Mouse (Mus musculus): ENCODE data around the gene Faah.

The Faah gene

DNA sequence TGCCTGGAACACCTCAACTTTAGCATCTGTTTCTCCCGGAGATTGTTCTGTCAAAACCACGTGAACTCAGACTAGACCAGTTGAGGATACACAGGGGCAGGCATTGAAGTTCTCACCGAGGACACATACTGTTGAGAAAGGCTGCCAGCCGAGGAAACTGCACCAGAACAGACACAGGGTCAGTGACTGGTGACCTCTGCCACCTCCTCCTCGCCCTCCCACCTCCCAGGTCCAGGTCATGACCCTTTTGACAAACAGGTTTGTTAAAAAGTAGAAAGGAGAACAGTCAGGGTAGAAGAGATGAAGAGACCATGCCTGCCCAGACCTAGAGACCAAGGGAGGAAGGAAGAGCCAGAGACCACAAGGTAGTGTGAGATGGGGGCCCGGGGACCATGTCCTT is 17.1 kb downstream of the Faah start:
- no peak for DNase-seq (ENCODE audit: low spot score in 2 of 2)

DNA sequence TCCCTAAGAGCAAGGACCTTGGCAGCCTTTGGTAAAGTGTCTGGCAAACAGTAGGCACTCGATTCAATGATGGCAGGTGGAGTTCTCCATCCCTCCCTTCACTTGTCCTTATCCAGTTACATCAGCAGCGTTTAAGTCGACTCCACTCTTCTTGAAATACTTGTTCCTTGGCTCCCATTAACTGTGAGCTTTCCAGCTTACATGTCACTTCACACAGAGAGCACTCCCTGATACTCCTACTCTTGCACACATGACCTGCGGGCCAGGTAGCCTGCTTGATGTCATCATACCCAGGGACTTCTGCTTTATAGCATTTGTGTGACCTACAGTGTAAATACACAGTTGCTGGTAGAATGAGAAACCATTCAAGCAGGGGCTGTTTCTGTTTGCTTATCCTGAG is 21.0 kb downstream of the Faah start:
- no peak for DNase-seq (ENCODE audit: low spot score in 2 of 2)

DNA sequence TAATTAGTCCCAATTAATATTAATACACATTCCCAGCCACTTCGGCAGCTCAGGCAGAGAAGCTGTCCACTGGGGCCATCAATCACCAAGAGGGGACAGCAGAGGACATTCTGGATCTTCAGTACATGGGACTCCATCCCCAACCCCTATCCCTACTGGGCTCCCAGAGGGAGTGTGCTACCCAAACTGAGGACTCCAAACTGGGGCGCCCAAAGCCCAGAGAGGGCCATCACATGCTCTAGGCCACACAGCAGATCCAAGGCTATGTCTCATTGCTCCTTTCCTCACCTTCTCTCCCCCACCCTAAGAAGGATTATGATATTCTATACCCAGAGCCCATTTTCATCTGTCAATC is 22.4 kb downstream of the Faah start:
- no peak for DNase-seq (ENCODE audit: low spot score in 2 of 2)

DNA sequence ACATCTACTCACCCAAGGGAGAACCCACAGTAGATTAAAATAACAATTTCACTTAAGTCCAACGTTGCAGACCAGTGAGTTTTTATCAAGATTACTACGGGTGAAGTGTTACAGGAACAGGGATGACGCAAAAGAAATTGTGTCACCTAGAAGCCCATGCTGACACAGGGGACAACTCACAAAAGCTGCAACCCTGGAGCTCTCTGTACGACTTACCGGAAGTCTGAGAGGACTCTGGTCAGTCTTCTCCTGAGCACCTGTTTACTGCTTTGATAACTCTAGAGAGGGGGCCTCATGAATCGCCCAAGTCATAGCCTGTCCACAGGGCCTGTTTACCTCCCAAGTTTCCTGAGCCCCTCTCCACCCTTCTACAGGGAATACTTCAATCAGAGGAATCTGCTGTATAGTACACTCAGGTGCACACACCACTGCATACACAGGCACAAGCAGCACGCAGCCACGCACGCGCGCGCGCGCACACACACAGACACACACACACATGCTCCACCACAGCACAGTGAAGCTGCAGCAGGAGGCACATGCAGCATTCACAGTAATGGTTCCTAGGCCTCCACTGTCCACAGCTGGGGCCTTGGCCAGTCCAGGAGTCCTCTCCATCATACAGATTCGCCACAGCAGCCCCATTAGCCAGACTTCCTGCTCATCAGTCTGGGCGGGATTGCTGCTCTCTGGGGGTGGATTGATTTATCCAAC is 22.9 kb downstream of the Faah start:
- DNase-seq (ENCODE audit: low spot score in 2 of 2) = no peak

DNA sequence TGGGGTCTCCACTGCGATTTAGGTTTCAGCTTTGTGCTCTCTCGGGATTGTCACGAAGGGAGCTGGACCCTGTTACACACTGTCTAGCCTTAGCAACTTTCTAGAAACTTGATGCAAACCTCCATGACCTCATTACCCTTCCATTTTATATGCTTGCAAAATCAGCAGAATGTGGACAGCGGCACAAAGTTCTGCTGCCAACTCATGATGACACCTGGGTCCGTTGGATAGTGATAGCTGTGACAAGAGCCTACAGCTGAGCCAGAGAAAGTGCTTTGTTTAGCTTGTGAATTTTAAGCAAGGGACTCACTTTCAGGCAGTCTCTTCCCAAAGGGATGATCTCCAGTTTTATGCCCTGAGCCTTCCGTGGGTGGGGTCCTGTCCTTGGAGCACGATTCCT is 28.3 kb downstream of the Faah start:
- no peak for DNase-seq (ENCODE audit: low spot score in 2 of 2)

DNA sequence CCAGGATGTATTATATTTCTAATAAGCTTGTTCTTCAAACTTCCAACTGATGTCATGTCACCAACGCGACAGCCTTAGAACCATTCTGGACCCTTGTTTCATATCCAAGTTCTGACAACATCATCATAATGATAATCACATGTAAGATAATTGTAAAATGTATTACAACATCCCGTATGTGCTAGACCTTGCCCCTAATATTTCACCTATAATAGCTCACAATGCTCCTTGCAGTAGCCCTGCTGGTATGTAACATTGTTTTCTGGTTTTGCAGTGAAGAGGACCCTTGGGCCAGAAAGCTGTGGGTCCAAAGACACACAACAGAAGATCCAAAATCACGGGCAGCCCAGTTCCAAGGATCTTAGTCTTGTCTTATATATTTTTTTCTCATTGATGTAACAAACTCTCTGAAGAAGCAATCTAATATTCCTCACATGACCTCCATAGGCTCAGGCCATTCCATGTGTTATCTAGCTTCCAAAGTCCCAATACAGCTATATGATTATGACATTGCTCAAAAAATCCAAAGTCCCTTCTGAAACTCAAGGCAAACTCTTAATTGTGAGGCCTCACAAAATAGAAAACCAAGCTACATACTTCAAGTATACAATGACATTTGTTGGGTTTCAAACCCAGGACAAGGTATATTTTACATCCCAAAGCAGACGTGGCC is 29.7 kb downstream of the Faah start:
- DNase-seq (ENCODE audit: low spot score in 2 of 2) = no peak

DNA sequence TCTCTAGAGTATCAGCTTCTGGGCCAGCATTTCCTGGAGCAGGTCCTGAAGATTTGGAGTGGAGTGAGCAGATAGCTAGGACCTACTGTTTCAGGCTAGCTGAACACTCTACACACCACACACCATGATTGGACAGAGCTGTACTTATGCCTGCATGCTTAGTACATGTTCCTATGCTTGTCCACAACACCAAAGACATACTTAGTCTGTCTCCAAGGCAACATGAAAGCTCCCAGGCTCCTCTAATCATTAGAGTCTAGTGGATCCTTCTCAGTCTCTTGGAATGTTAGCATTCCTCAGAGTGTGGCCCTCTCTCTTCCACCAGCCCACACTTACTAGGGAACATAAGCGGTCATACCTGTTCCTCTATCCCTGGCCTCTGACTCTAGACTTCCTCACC is 30.3 kb downstream of the Faah start:
- DNase-seq (ENCODE audit: low spot score in 2 of 2) = no peak

DNA sequence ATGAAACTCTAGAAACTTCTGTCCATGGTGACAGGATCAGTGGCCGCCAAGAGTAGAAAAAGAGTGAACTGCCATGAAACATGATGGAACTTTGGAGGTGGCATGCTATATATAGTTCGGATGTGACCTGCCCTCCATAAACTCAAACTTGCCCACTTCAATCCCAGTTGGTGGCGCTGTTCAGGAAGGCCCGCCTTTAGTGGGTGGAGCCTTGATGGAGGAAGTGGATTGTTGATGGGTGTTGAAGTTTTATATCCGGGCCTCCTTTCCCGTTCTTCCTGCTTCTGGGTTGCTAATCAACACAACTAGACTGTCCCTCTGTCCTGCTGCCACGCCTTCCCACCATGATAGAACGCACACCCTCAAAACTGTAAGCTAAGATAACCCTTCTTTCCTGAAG is 32.8 kb downstream of the Faah start:
- DNase-seq (ENCODE audit: low spot score in 2 of 2) = no peak

DNA sequence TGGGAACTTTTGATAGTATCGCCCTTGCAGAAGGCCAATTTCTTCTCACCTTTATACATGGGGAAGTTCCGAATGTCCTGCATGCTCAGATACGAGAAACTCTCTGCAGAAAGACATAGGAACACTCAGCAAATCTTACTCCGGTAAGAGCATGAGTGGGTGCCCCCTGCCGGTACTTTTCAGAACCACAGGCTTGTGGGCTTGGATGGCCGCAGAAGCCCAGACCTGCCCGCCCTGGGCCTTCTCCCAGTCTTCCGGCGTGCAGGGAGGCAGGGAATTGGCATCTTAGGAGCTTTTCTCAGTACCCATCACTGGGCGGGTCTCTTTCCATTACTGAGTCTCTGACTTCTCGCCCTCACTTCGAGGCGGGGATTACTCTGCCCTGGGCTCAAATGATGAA is 33.6 kb downstream of the Faah start:
- peak; percentile 49 to 71 for DNase-seq (ENCODE audit: low spot score in 2 of 2)

DNA sequence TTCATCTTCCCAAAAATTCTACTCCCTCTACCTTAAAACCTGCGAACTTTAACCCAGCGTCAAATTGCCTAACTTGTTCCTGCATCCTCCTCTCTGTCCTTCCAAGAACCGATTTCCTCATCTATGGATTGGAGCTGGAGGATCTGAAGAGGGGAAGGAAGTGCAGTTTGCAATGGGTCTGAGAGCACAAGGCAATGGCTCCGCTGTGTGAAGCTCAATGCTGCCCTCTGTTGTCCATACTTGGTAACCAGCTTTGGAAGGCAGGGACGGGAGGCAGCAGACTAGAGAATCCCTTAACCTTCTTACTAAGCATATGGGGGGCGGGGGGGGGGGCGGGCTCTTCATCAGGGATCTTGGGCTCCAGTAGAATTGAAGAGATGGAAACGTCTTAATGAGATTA is 37.0 kb downstream of the Faah start:
- peak; percentile 35 to 55 for DNase-seq (ENCODE audit: low spot score in 2 of 2)

DNA sequence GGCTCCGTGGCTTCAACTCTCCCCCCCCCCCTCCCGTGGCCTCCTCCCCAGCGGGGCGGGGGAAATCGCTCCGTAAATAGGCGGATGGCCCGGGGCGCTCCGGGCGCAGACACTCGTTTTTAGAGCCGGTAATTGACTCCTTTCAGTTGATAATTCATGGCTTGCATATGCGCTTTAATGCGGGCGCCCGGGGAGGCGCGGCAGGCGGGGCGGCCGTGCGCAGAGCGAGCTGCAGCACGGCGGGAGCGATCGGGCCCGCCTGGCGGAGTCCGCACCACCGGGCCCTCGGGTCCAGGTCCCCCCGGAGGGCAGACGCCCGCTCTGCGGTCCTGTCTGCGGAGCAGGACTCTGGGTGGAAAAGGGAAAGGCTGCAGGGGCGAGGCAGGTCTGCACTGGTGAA is 38.3 kb downstream of the Faah start:
- no peak for DNase-seq (ENCODE audit: low spot score in 2 of 2)

DNA sequence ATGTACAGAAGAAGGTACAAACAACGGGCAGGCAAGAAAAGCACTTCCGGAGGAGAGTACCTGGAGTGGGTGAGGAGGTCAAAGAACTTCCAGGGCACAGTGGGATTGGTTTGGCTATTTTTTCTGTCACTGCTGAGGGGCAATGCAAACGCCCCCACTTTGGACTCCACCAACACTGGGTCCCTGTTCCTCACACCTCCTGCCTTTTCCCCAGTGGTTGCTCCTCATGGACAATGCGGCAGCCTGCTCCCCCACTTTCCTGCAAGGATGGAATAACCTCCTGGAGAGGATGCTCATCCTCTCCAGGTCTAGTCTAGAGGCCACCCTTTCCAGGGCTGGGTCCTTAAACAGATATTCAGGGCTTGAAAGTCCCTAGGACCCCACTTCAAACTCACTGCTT is 38.8 kb downstream of the Faah start:
- no peak for DNase-seq (ENCODE audit: low spot score in 2 of 2)

DNA sequence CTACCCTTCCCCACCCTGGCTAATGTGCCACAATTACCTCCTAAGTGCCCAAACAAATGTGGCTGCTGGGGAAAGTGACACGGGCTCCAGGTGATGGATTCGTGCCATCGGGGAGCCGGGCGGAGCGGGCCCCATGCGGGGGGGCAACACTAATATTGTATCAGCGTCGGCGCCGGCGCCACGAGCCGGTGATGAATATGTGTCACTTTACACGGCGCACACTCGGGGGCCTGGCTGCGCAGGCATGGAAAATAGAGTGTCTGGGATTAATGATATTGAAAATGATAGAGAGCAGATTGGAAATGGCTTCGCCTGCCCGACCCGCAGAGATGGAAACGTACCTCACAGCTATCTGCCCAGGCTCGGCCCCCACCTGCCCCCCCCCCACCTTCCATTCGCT is 45.2 kb downstream of the Faah start:
- no peak for DNase-seq (ENCODE audit: low spot score in 2 of 2)

DNA sequence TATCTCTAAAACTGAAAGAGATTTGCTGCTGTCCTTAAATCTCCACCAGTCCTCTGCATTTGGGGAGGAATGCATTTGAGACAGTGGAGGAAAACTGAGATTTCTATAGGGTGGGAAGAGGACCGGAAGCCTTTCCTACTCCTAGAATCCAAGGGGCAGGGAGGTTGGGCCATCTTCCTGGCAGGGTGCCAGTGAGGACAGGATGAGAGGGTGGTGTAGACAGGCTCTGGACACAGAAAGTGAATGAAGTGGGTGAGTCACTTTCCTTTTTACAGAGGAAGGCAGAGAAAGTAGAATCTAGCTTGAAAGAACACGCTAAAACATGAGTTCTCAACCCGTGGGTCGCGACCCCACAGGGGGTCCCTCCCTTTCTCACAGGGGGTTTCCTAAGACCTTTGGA is 53.3 kb downstream of the Faah start:
- DNase-seq (ENCODE audit: low spot score in 2 of 2) = no peak

DNA sequence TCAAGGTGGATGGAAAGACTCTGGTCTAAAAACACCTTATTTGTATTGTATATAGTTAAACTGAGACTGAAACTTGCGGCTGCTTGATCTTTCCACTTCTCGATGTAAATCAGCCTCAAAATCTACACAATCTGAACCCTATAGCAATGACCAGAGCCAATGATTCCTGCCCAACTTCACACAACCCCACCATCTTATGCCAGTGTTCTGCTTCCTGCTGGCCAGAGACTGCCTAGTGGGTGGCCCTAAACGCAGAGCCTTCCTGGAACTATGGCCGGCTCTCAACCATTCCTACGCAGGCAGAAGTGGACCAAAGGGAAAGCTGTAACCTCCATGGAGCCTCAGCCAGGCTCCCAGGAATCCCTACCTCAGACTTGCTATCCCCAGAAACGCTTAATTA is 54.0 kb downstream of the Faah start:
- no peak for DNase-seq (ENCODE audit: low spot score in 2 of 2)

DNA sequence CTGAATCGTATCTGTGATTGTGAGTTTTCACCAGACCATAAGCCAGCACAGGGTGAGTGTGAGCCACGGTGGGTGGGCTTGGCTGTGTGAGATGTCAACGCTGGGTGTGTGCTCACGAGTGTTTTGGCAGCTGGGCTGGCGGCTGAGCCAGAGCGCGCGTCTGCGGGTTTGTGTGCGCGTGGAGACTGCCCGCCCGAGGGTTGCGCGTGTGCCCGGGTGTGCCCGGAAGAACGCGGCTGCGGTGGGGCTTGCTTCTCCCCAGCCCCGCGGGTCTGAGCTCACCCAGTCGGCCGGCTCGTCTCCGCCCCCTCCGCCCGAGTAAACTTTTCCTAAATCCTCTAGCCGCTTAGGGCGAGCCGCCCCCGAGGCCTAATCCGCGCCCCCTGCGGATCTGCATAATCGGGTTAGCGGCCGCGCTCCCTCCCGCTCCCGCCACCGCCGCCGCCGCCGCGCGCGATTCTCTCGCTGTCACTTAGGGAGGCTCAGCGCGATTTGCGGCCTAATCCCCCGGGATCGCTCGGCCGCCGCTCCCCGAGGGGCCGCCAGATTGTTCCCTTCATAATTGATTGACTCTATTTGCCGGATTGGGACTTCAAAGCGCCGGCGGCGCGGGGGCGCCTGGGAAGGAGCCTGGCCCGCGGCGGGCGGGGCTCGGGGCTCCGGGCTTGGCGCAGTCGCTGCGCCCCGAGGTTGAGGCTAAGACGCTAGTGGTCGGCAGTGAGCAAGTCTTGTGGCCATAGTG is 54.9 kb downstream of the Faah start:
- DNase-seq (ENCODE audit: low spot score in 2 of 2) = no peak

DNA sequence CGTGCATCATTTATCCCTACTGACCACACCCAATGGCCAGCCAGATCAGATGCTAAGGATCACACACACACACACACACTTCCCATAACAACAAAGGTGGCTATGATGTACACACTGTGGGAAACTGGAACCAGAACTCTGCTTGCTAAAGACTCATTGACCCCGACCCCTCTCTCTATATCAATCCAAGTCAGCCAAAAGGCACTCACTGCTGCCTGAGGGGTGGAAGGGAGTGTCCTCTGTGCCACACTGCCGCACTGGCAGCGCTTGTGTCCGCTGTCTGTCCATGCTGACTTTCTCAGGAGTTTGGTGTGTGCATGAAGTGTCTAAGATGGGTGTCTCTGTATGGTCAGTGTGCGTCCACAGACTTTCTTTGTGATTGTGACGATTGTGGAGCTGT is 55.7 kb downstream of the Faah start:
- DNase-seq (ENCODE audit: low spot score in 2 of 2) = no peak

DNA sequence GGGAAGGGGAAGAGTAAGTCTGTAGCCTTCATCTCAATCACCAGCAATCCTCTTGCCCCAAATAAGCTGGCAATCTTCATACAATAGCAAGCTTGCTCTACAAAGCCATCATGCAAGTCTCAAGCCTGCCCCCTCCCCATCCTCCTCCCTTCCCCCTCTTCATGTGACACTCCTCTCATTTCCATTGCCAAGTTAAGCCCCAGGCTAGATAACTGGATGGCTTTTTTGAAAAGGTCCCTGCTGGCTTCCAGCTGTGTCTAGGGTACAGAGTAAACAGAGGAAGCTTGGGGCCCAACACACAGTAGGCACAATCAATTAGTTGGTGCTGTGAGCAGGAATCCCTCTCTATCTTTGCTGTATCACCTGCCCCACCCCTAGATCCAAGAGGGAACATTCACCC is 58.2 kb downstream of the Faah start:
- no peak for DNase-seq (ENCODE audit: low spot score in 2 of 2)

DNA sequence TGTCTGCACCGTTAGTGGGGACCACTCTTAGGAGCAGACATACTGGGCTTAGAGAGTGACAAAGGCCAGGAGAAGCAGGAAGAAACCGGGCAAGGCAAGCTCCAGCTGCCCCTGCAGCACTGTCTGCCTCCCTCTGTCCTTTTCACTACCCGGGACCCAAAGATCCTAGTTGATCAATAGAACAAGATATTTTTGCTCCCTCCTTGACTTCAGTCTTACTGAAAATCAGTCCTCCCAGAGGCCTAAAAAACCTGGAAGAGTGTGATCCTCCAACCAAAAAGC is 62.3 kb downstream of the Faah start:
- no peak for DNase-seq (ENCODE audit: low spot score in 2 of 2)

DNA sequence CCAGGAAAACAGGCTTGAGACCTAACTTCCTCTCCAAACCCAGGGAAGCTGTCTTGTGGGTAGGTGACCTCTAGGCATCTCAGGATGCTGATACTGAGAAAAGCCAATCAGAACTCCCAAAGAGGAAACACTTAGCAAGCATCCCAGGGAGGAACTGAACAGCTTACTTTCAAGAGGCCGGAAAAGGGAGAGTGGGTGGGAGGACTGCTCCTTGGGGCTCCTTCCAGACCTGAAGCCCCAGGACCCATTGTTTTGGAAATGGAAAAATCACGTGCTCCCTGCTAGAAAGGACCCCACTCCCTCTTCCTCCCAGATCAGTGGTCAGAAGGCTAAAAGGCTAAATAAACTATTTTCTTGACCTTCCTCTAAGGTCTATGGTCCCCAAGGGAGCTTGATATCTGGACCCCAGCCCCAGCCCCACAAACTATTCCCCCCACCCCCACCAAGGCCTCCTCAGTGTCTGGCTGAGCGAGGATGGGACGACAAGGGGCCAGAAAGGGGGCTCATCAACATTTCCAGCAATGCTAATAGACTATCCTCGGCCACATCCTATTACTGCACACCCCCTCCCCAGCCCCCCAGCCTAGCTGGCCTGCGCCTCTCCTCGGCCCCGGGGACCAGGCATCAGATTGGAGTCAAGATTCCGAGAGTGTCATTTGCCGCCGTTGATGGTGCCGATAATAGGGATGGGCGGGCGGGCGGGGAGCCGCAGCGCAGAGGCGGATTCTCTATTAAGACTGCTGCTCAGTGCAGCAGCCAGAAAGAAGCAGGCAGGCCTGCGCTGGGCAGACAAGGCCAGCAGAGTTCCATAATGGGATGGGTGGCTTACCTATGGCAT is 62.9 kb downstream of the Faah start:
- no peak for DNase-seq (ENCODE audit: low spot score in 2 of 2)

DNA sequence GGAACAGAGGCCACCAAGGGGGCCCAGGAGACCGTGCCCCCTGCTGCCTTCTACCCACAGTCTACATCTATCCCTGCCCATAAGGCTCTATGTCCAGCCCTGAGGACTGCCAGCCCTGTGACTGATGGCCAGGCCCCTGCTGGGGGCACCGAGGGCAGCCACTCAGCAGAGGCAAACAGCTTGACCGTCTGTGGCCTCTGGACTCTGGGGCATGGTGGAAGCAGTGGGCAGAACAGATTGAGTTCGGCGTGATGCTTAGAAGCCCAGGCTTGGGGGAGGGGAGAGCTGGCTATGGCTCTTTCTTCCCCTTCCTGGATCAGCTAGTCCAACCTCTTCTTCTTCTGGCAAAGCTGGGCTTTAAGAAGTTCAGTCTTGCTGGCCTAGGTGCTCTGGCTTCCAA is 64.2 kb downstream of the Faah start:
- no peak for DNase-seq (ENCODE audit: low spot score in 2 of 2)

DNA sequence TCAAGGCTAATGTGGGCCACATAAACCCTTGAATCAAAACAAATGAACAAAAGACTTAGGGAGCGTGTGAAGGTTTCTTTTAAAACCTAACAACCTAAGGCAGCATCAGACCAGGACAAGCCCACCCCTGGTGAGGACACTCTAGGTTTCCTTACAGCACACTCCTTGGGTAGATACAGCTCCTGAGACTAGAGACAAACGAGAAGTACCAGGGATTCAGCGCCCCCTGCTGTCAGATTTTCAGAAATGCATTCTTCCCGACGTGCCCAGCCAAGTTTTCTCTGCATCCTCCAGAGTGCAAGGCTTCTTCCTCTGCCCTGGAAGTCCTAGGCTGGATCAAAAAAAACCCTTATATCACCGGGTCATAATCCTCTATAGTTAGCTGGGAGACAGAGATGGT is 65.0 kb downstream of the Faah start:
- peak; percentile 22 to 49 for DNase-seq (ENCODE audit: low spot score in 2 of 2)

All from natural killer cell, adult 2 months (primary cell).